ENCODE assay signal across 11 mouse cellular contexts in the genomic region with DNA sequence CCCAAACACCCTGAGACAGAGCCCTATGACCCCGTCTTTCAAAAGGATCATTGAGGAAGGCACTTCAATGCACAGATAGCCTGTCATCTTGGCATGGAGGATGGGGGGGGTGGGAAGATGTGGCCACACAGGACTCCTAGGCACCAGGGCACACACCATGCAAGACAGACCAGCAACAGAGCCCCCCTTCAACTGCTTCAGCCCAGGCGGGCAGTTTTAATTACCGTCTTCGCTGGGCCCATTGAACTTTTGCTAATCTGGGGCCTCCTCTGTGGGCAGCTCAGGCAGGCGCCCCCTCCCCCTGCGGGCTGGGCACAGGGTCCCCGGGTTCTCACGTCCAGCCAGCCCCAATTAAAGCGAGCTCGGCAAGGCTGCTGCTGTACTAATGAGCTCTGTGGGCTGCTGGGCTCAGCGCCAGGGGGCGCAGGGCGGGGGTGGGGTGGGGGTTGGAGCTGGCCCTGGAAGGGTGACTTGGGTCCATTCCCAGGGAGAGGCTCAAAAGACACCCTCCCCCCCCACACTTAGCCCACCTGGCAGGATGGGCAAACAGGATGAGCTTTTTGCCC. TPM values are rescaled to one million over a fixed set of nuclear protein-coding genes. Genes with fewer than 3 reads are reported as not detected.
DNase-seq lines count a peak whose midpoint lies in the region; ATAC-seq lines count a peak whose summit lies in the region.
"Had no signal": no experiment of that assay in that cellular context is flagged by ENCODE, and none has a peak within 500 bp of the region (broad histone marks: within the 10 kb centered on the region; RNA-seq: fewer than 3 reads in every experiment).

No protein-coding gene starts in this region.

- 0 out of 2 replicates have a peak, but pooled peaks cover 3% of the 10 kb centered on the region for H3K27me3 ChIP-seq in embryonic facial prominence, embryonic 15.5 days
- peaks cover 20% of the 10 kb centered on the region for H3K27me3 ChIP-seq in midbrain, embryonic 15.5 days (replicated peaks)
- H3K27me3 ChIP-seq: Patski had no signal

- 22% methylated on average over 13 of the region's 13 CpGs for WGBS in embryonic facial prominence, embryonic 15.5 days
- WGBS in midbrain, embryonic 15.5 days = 6% methylated on average over 13 of the region's 13 CpGs

- no peak overlapping the region for H3K4me2 ChIP-seq in embryonic facial prominence, embryonic 15.5 days (replicated peaks)
- no peak overlapping the region for H3K4me2 ChIP-seq in midbrain, embryonic 15.5 days

- ATAC-seq in embryonic facial prominence, embryonic 15.5 days (ENCODE audit: insufficient number of reproducible peaks, low FRiP score, low TSS enrichment, low read depth) = no peak
- peak; percentile 44; the same call in 1 of the 2 replicates for ATAC-seq in midbrain, embryonic 15.5 days (replicated peaks)
- ATAC-seq: Patski had no signal

- H3K9ac ChIP-seq in embryonic facial prominence, embryonic 15.5 days = no peak overlapping the region
- no peak overlapping the region for H3K9ac ChIP-seq in midbrain, embryonic 15.5 days

- H3K4me1 ChIP-seq in embryonic facial prominence, embryonic 15.5 days = peaks cover 71% of the 10 kb centered on the region
- H3K4me1 ChIP-seq in midbrain, embryonic 15.5 days = peaks cover 33% of the 10 kb centered on the region

- no peaks in the 10 kb centered on the region for H3K9me3 ChIP-seq in embryonic facial prominence, embryonic 15.5 days (replicated peaks)
- H3K9me3 ChIP-seq in midbrain, embryonic 15.5 days = no peaks in the 10 kb centered on the region

- DNase-seq in cerebellum, postnatal 10 days = peak; percentile 50 to 69
- DNase-seq in cerebellum, adult 9-10 months = no peak
- peak; percentile 63 to 78 for DNase-seq in layer of hippocampus, postnatal 10 days (ENCODE audit: low spot score in 2 of 2)
- no peak for DNase-seq in gastrocnemius, adult 18-20 months (ENCODE audit: low spot score)
- no peak for DNase-seq in cerebellum, postnatal 25 days
- DNase-seq in ovary, postnatal 14 days (ENCODE audit: low spot score) = no peak

- H3K36me3 ChIP-seq in embryonic facial prominence, embryonic 15.5 days = no peaks in the 10 kb centered on the region
- no peaks in the 10 kb centered on the region for H3K36me3 ChIP-seq in midbrain, embryonic 15.5 days (replicated peaks)

- H3K4me3 ChIP-seq in embryonic facial prominence, embryonic 15.5 days (replicated peaks) = no peak overlapping the region
- H3K4me3 ChIP-seq in midbrain, embryonic 15.5 days = no peak overlapping the region
- H3K4me3 ChIP-seq: erythroblast, embryonic 14.5 days had no signal

- peak overlapping the region; percentile 82 for H3K27ac ChIP-seq in embryonic facial prominence, embryonic 15.5 days (replicated peaks)
- H3K27ac ChIP-seq in midbrain, embryonic 15.5 days = peak overlapping the region; percentile 19; the same call in 1 of the 2 replicates
- H3K27ac ChIP-seq: macrophage had no signal

RNA-seq across cellular contexts. Expression of a gene that starts 23.4 kb away (rescaled TPM):
- 32.0 and 34.6 TPM in 2 replicates for polyA plus RNA-seq in embryonic facial prominence, embryonic 15.5 days (2015; fragmentation: Nextera tagmentation; extraction: Ambion mirVana)
- 100 to 1,000 TPM; 123 to 134 TPM for total RNA-seq in layer of hippocampus, postnatal 10 days (2021)
- 20.9 and 21.4 TPM in 2 replicates for polyA plus RNA-seq in midbrain, embryonic 15.5 days (2015; fragmentation: Nextera tagmentation; extraction: Ambion mirVana)
- total RNA-seq in gastrocnemius, adult 18-20 months (2021) = 1 to 10 TPM; 3.5 to 5.7 TPM
- polyA plus RNA-seq: erythroblast, embryonic 14.5 days; macrophage had no signal

RNA-seq across cellular contexts. Expression of a gene that starts 39.8 kb away (rescaled TPM):
- 44.2 and 45.1 TPM in 2 replicates for polyA plus RNA-seq in embryonic facial prominence, embryonic 15.5 days (2015; fragmentation: Nextera tagmentation; extraction: Ambion mirVana)
- 10 to 100 TPM; 21.4 to 22.4 TPM for total RNA-seq in layer of hippocampus, postnatal 10 days (2021)
- polyA plus RNA-seq in midbrain, embryonic 15.5 days (2015; fragmentation: Nextera tagmentation; extraction: Ambion mirVana) = 31.1 and 32.0 TPM in 2 replicates
- total RNA-seq in gastrocnemius, adult 18-20 months (2021) = 1 to 10 TPM; 8.4 TPM

RNA-seq across cellular contexts. Expression of a gene that starts 40.1 kb away (rescaled TPM):
- 141 and 146 TPM in 2 replicates for polyA plus RNA-seq in embryonic facial prominence, embryonic 15.5 days (2015; fragmentation: Nextera tagmentation; extraction: Ambion mirVana)
- total RNA-seq in layer of hippocampus, postnatal 10 days (2021) = 10 to 100 TPM; 12.4 to 14.1 TPM
- polyA plus RNA-seq in midbrain, embryonic 15.5 days (2015; fragmentation: Nextera tagmentation; extraction: Ambion mirVana) = 27.9 and 32.2 TPM in 2 replicates
- total RNA-seq in gastrocnemius, adult 18-20 months (2021) = 1 to 10 TPM; 1.3 to 1.7 TPM

RNA-seq across cellular contexts. Expression of a gene that starts 45.7 kb away (rescaled TPM):
- polyA plus RNA-seq in embryonic facial prominence, embryonic 15.5 days (2015; fragmentation: Nextera tagmentation; extraction: Ambion mirVana) = 191 and 202 TPM in 2 replicates
- total RNA-seq in layer of hippocampus, postnatal 10 days (2021) = 10 to 100 TPM; 28.7 to 31.7 TPM
- polyA plus RNA-seq in midbrain, embryonic 15.5 days (2015; fragmentation: Nextera tagmentation; extraction: Ambion mirVana) = 109 and 110 TPM in 2 replicates
- total RNA-seq in gastrocnemius, adult 18-20 months (2021) = 1 to 10 TPM; 5.7 to 8.1 TPM

Comparison
In these comparisons a context has a peak if more than half of its experiments do, and no peak if none do; other contexts are left out.
1. DNase-seq: peak in cerebellum, postnatal 10 days (2 of 2) and layer of hippocampus, postnatal 10 days (2 of 2); none in cerebellum, adult 9-10 months (single experiment), gastrocnemius, adult 18-20 months (single experiment), cerebellum, postnatal 25 days (0 of 2) and ovary, postnatal 14 days (single experiment).
2. RNA of a gene that starts 23.4 kb away (total RNA-seq): 123 to 134 TPM in layer of hippocampus, postnatal 10 days; 3.5 to 5.7 TPM in gastrocnemius, adult 18-20 months; every median in the first group is over 10 times any median in the second.
3. RNA of a gene that starts 40.1 kb away (total RNA-seq): 12.4 to 14.1 TPM in layer of hippocampus, postnatal 10 days; 1.3 to 1.7 TPM in gastrocnemius, adult 18-20 months; every median in the first group is over 4 times any median in the second.